Mouse (Mus musculus) neutrophil, adult 5-6 weeks (primary cell): ENCODE results near the gene Cd24a. TPM values are rescaled to one million over a fixed set of nuclear protein-coding genes. Genes with fewer than 3 reads are reported as not detected.

Experiments used
- ATAC-seq: fragments of 151-379, 151-347 bp; 2 replicates; pipeline ENCODE4 v1.8.0; 2017; ENCODE audit warnings: mild to moderate bottlenecking, moderate TSS enrichment; ENCODE audit not compliant: insufficient number of reproducible peaks, poor library complexity, low FRiP score, severe bottlenecking; ENCODE audit errors: extremely low read depth
- total RNA-seq: library from RNA; stranded (forward); fragments of 200-1000 nt; gene quantifications from 2 replicates; pipeline ENCODE4 v1.2.3, GENCODE M21; 2017

The Cd24a gene
- 667 and 713 TPM in 2 replicates for total RNA-seq

GRCm38 (mm10) chr10:43577997-43578331 is at the start of gene Cd24a:
Cd24a (plus strand) TSS chr10:43578284.
- no peak for ATAC-seq

GRCm38 (mm10) chr10:43534382-43534781 is 43.7 kb upstream of the Cd24a start:
- ATAC-seq, result no peak

DNA sequence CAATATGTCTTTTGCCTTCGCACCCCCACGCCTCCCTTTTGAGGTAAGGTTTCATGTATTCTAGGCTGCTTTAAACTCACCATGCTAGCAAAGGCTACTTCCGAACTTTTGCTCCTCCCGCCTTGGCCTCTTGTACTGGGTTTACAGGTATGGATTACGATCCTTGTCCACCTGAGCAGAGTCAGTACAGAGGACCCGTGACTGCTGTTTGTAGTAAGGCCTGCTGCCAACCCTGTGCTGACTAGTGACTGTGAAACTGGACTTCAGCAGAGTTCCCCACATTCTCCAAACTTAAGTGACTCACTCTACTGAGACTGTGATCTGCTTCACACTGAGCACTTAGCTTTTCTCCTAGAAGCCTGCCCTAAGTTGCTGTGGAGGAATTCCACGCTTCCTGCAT is 40.4 kb upstream of the Cd24a start:
- ATAC-seq, result no peak

GRCm38 (mm10) chr10:43538831-43539230 is 39.3 kb upstream of the Cd24a start:
- ATAC-seq, result no peak

- ATAC-seq, result no peak
Measured at GRCm38 (mm10) chr10:43539746-43540310, 38.3 kb upstream of the Cd24a start.

GRCm38 (mm10) chr10:43540442-43541152 is 37.5 kb upstream of the Cd24a start, which contains the start of gene 1700021F05Rik:
1700021F05Rik (minus strand) TSS chr10:43540994.
- ATAC-seq, result peak; percentile 98

DNA sequence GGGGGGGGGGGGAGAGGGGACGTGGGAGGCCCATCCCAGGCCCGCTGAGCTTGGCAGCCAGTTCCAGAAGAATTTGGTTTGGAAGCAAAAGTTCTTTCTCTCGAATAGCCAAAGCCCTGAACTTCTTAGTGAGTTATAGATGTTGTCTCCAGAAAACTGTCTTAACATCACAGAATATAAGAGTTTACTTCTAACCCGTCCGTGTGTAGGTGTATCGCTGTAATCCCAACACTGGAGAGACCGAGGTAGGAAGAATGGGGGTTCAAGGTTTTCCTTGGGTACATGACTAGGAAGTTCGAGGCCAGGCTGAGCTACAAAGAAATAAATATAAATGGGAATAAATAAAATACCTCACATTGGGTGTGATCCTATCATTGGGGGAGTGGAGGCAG is 36.9 kb upstream of the Cd24a start:
- ATAC-seq, result no peak

DNA sequence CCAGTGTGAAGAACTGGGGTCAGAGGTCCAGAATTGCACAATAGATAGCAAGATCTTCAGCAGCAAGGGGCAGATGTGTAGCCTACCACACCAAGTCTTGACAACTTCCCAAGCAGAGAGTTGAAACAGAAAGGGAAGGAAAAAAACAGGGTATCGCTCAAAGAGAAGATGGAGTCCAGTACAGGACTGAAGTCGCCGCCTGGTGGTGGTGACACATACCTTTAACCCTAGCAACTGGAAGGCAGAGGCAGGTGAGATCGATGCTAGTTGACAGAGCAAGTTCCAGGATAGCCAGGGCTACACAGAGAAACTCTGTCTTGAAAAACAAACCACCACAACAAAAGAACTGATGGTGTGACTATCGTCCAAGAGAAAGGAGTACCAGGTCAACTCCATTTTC is 28.7 kb upstream of the Cd24a start:
- ATAC-seq, result no peak

DNA sequence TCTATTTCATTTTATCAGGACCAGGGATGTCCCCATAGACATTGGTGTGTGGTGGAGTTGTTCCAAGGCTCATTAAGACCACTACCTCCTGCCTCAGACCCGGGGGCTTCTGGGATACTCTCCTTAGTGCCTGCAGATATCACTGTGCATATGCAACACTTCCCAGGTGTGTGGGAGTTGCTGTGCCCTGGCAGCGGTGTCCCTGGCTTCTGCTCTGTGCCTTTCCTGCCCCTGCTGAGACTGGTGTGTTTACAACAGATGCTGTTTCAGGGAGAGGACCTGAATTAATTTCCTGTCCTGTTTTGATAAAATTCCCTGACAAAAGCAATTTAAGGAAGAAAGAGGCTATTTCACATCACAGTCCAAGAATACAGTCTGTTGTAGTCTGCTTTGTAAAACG is 27.2 kb upstream of the Cd24a start:
- ATAC-seq, result no peak

DNA sequence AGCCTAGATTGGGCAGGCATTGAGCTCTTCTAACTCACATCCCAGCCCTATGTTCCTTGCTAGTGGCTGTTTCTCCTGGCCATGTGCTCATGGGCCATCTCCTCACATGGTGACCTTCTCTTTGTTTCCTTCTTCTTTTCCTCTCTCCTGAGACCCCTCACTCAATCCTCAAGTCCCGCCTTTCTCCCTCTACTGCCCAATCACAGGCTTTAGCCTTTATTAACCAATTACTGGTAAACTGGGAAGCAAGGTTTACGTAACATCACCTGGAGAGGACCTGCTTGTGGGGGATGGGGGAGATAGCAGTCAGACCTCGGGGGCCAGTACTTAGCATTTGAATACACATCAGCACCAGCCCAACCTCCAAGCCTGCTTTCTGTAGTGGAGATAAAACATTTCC is 26.7 kb upstream of the Cd24a start:
- no peak for ATAC-seq

GRCm38 (mm10) chr10:43557630-43558165 is 20.4 kb upstream of the Cd24a start:
- ATAC-seq, result peak; percentile 71

DNA sequence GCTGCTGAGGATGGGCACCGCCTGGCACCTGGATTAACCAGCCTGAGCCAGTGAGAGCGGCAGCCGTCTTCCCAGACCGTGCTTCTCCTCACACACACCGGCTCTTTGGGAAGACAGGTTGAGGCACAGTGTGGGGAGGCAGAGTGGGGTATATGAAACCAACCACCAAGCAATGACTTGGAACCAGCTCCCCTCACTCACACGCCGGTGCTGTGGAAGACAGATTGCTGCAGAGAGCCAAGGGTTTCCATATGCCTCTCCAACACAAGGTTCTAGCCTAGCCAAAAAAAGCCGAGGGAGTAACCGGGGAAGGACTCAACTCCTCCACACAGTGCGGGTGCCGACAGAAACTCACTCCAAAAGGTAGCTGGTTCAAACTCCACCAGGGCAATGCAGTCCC is 18.8 kb upstream of the Cd24a start:
- 0 out of 2 replicates have a peak, but pooled peaks have one; percentile 6 for ATAC-seq

GRCm38 (mm10) chr10:43560765-43561164 is 17.3 kb upstream of the Cd24a start:
- ATAC-seq, result no peak

GRCm38 (mm10) chr10:43561311-43561710 is 16.8 kb upstream of the Cd24a start:
- ATAC-seq, result no peak

GRCm38 (mm10) chr10:43574352-43574751 is 3.7 kb upstream of the Cd24a start:
- ATAC-seq, result no peak

DNA sequence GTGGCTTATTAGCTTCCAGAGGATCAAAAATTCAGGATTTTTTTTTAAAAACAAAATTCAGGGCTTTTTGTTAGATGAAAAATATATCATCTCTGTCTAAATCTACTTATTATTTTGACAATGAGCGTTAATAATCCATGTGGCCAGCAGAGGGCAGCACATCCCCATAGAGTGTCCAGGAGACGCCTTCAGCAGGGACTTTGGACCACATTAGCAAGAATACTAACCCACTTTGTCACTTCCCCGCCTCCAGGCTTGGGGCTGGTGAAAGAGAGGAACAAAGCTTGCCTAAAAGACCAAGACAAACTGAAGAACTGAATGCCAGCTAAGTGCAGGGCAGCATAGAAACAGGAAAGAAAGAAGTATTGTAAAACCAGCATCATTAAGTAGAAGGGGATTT is 3.1 kb upstream of the Cd24a start:
- peak; percentile 59 for ATAC-seq

- ATAC-seq, result no peak
Measured at GRCm38 (mm10) chr10:43577299-43577996, 636 bp upstream of the Cd24a start.

GRCm38 (mm10) chr10:43578366-43578753 is 276 bp downstream of the Cd24a start:
- peak; percentile 13; the same call in 1 of the 2 replicates for ATAC-seq

DNA sequence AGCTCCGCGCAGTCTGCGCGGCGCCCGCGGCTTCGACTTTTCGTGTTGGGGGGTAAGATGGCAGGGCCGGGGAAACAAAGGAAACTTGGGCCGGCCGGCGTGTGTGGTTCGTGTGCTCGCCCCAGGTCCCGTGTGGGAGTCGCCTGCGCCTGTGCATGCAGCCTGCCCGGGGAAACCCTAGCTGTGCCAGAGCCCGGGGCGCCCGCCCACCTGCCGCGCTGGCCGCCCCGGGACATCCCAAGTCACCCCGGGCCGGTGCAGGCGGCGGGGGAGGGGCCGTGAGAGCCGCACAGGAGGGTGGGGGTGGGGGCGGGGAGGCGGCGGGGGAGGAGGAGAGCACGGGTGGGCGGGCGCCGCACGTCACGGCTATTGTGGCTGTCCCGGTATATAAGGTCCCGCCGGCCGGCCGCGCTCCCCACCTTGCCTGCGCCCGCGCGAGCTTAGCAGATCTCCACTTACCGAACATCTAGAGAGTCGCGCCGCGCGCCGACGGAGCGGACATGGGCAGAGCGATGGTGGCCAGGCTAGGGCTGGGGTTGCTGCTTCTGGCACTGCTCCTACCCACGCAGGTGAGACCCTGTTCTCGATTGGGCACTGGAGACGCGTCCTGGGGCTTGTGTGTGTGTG is 783 bp downstream of the Cd24a start:
- ATAC-seq, result peak; percentile 58
